Mouse (Mus musculus) kidney, postnatal 36 days (tissue): ENCODE data around the gene Myo5a.

Experiments used
- DNase-seq, 2 experiments: peaks; one replicate each; pipeline ENCODE4 v3.0.0; 2021 to 2022; ENCODE audit warnings: mixed read lengths in 2 of 2

Myo5a gene

GRCm38 (mm10) chr9:75202036-75202435 is 131.2 kb downstream of the Myo5a start:
- no peak for DNase-seq

- no peak for DNase-seq
Observed at GRCm38 (mm10) chr9:75209246-75209645, 138.4 kb downstream of the Myo5a start.

GRCm38 (mm10) chr9:75210269-75210668 is 139.5 kb downstream of the Myo5a start:
- DNase-seq: peak in 1 of 2 experiments; percentile 14

GRCm38 (mm10) chr9:75214743-75215413 is 144.1 kb downstream of the Myo5a start:
- no peak for DNase-seq

GRCm38 (mm10) chr9:75219942-75220341 is 149.1 kb downstream of the Myo5a start:
- DNase-seq: no peak

GRCm38 (mm10) chr9:75221420-75222287 is 150.8 kb downstream of the Myo5a start:
- peak; percentile 26 to 30 for DNase-seq

GRCm38 (mm10) chr9:75231841-75232746 is 161.3 kb downstream of the Myo5a start, which contains the start of gene Myo5c:
Myo5c (plus strand) TSS chr9:75232020.
- peak; percentile 76 to 85 for DNase-seq

- no peak for DNase-seq
Observed at GRCm38 (mm10) chr9:75232860-75233259, 162.0 kb downstream of the Myo5a start.

- DNase-seq: no peak
Observed at GRCm38 (mm10) chr9:75234271-75234741, 163.5 kb downstream of the Myo5a start.

GRCm38 (mm10) chr9:75234983-75235627 is 164.3 kb downstream of the Myo5a start:
- no peak for DNase-seq

- DNase-seq: no peak
Observed at GRCm38 (mm10) chr9:75235696-75236095, 164.9 kb downstream of the Myo5a start.

GRCm38 (mm10) chr9:75236416-75237308 is 165.8 kb downstream of the Myo5a start:
- no peak for DNase-seq

- DNase-seq: no peak
Observed at GRCm38 (mm10) chr9:75238179-75238578, 167.4 kb downstream of the Myo5a start.

- no peak for DNase-seq
Observed at GRCm38 (mm10) chr9:75243052-75243451, 172.2 kb downstream of the Myo5a start.

GRCm38 (mm10) chr9:75243730-75244406 is 173.1 kb downstream of the Myo5a start:
- no peak for DNase-seq

- DNase-seq: no peak
Observed at GRCm38 (mm10) chr9:75244527-75244926, 173.7 kb downstream of the Myo5a start.

GRCm38 (mm10) chr9:75246080-75246930 is 175.5 kb downstream of the Myo5a start:
- DNase-seq: no peak

- DNase-seq: no peak
Observed at GRCm38 (mm10) chr9:75247870-75248269, 177.1 kb downstream of the Myo5a start.

- DNase-seq: no peak
Observed at GRCm38 (mm10) chr9:75248359-75248758, 177.5 kb downstream of the Myo5a start.

- no peak for DNase-seq
Observed at GRCm38 (mm10) chr9:75248874-75249273, 178.1 kb downstream of the Myo5a start.
